ENCODE assay signal across 8 mouse cellular contexts in genomic region chr3:101513611-101514311, GRCm38 (mm10).
DNase-seq lines count a peak whose midpoint lies in the region; ATAC-seq and TF ChIP-seq lines count a peak whose summit lies in the region.

No protein-coding gene starts in this region.

- TF ChIP-seq CTCF in C2C12 (IDR thresholded peaks at IDR 0.05; ENCODE audit: control insufficient read depth, insufficient read depth, insufficient read length): no peak

- no peaks in the 10 kb centered on the region for H3K27me3 ChIP-seq in C2C12 (ENCODE audit: control insufficient read depth, insufficient read depth, insufficient read length)
- H3K27me3 ChIP-seq in hindbrain, embryonic 16.5 days (replicated peaks; ENCODE audit: control insufficient read depth, insufficient read depth, low read length): no peaks in the 10 kb centered on the region
- H3K27me3 ChIP-seq in limb, embryonic 10.5 days (ENCODE audit: low read depth, poor library complexity, severe bottlenecking): no peaks in the 10 kb centered on the region

- H3K4me3 ChIP-seq in C2C12 (ENCODE audit: insufficient read depth, poor library complexity, severe bottlenecking): no peak overlapping the region
- H3K4me3 ChIP-seq in hindbrain, embryonic 16.5 days (ENCODE audit: low read length): no peak overlapping the region
- H3K4me3 ChIP-seq in limb, embryonic 10.5 days: no peak overlapping the region

- peak; percentile 82 for DNase-seq in adrenal gland, postnatal 10 days
- no peak for DNase-seq in limb, embryonic 10.5 days (ENCODE audit: low spot score)
- no peak for DNase-seq in layer of hippocampus, adult 9-10 months (ENCODE audit: low spot score)
- no peak for DNase-seq in cerebellum, postnatal 14 days
- no peak for DNase-seq in left cerebral cortex, adult 8-10 months (ENCODE audit: low spot score in 2 of 2)
- no peak for DNase-seq in spleen, postnatal 4 days (ENCODE audit: low spot score in 2 of 2)

- no peaks in the 10 kb centered on the region for H3K9me3 ChIP-seq in hindbrain, embryonic 16.5 days (ENCODE audit: control insufficient read depth, low read length)
- no peaks in the 10 kb centered on the region for H3K9me3 ChIP-seq in limb, embryonic 10.5 days (replicated peaks)

- no peaks in the 10 kb centered on the region for H3K36me3 ChIP-seq in C2C12 (ENCODE audit: control insufficient read depth, insufficient read depth)
- H3K36me3 ChIP-seq in hindbrain, embryonic 16.5 days (ENCODE audit: control insufficient read depth, insufficient read depth, low read length): no peaks in the 10 kb centered on the region
- H3K36me3 ChIP-seq in limb, embryonic 10.5 days: no peaks in the 10 kb centered on the region

- WGBS in hindbrain, embryonic 16.5 days: 34% methylated on average over 13 of the region's 13 CpGs
- 44% methylated on average over 13 of the region's 13 CpGs for WGBS in limb, embryonic 10.5 days

- ATAC-seq in hindbrain, embryonic 16.5 days: peak; percentile 55

- H3K79me2 ChIP-seq in C2C12 (ENCODE audit: control insufficient read depth, insufficient read depth): no peaks in the 10 kb centered on the region

- no peak overlapping the region for H3ac ChIP-seq in C2C12 (ENCODE audit: control insufficient read depth, insufficient read length, low read depth)

- H3K4me2 ChIP-seq in hindbrain, embryonic 16.5 days (ENCODE audit: low read length): no peak overlapping the region

- H3K27ac ChIP-seq in hindbrain, embryonic 16.5 days (ENCODE audit: low read depth, low read length): peak overlapping the region; percentile 67
- peak overlapping the region; percentile 68 for H3K27ac ChIP-seq in limb, embryonic 10.5 days

- H3K9ac ChIP-seq in hindbrain, embryonic 16.5 days (ENCODE audit: low read depth, low read length): no peak overlapping the region

- peaks cover 19% of the 10 kb centered on the region for H3K4me1 ChIP-seq in hindbrain, embryonic 16.5 days (ENCODE audit: control insufficient read depth, insufficient read depth, low read depth, low read length)
- peaks cover 33% of the 10 kb centered on the region for H3K4me1 ChIP-seq in limb, embryonic 10.5 days

- no peaks in the 10 kb centered on the region for H3K79me3 ChIP-seq in C2C12 (ENCODE audit: low read depth)

TF ChIP-seq in C2C12, 6 proteins besides CTCF, POLR2A, EP300 and RAD21:
- TF ChIP-seq USF1 (IDR thresholded peaks at IDR 0.05; ENCODE audit: low read depth) (peak; percentile 17), FOSL1 (IDR thresholded peaks at IDR 0.05; ENCODE audit: insufficient read depth, low read length, poor library complexity, severe bottlenecking) (no peak)
